Mouse (Mus musculus): ENCODE data around the gene Msi1.

DNA sequence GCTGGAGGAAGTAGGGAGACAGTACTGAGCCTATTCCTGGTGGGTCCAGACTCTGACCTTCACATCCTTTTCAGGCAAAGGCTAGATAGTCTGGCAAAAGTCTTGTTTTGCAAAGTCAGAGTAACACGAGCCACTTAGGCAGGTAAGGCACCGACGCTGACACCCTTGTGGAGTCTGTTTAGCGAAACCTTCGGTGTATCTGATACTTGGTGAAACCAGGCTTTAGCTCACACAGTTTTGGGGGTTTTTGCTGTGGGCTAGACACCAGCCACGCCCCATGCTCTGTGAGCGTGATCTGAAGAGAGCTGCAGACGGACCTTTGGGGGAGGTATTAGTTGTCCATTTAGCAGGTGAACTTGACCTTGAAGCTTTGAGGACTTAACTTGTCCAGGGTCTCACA lies 3.8 kb downstream of the Msi1 start:
- TF ChIP-seq GATA1 (IDR thresholded peaks at IDR 0.05; ENCODE audit: low read length) (no peak), TAL1 (IDR thresholded peaks at IDR 0.05; ENCODE audit: low read length) (no peak)
